Mouse (Mus musculus) CH12.LX (cell line): ENCODE measurements around the gene Ptp4a2. TPM values are rescaled to one million over a fixed set of nuclear protein-coding genes. Genes with fewer than 3 reads are reported as not detected.

Experiments used
- DNase-seq: peaks from one replicate; pipeline ENCODE4 v3.0.0-alpha.2; 2013; ENCODE audit errors: extremely low read depth
- H3K27ac ChIP-seq: 2 replicates; pipeline ENCODE4 v1.5.1; 2012; ENCODE audit warnings: low read depth, mild to moderate bottlenecking, control low read depth, moderate library complexity; ENCODE audit not compliant: insufficient read depth
- H3K27me3 ChIP-seq: replicated peaks from 2 replicates; pipeline ENCODE3; 2012; ENCODE audit warnings: inconsistent platforms
- H3K36me3 ChIP-seq, 2 experiments: replicated peaks in 1 of 2; 2 replicates each; pipeline versions ENCODE3 to v1.6.1; 2012; ENCODE audit warnings: inconsistent platforms in 1 of 2, low read length in 1 of 2, mild to moderate bottlenecking in 1 of 2, mixed read lengths in 1 of 2, moderate library complexity in 1 of 2; ENCODE audit not compliant: control insufficient read depth in 1 of 2, insufficient read depth in 1 of 2
- H3K4me1 ChIP-seq, 2 experiments: 2 replicates each; pipeline ENCODE4 v1.6.1; 2012; ENCODE audit warnings: inconsistent platforms in 1 of 2, moderate library complexity in 1 of 2; ENCODE audit not compliant: insufficient read depth in 2 of 2, control insufficient read depth in 1 of 2
- H3K4me2 ChIP-seq: 2 replicates; pipeline ENCODE4 v1.6.1; 2012; ENCODE audit warnings: low read depth, mild to moderate bottlenecking, control low read depth; ENCODE audit not compliant: poor library complexity, insufficient read depth, severe bottlenecking
- H3K4me3 ChIP-seq, 3 experiments: fragments of 150-350 bp in 1 of 3; sonication (generic) in 1 of 3; replicated peaks in 1 of 3; 2 replicates each; pipeline versions ENCODE3 to v1.5.1; 2011 to 2012; ENCODE audit warnings: low read depth in 2 of 3, low read length in 2 of 3, mild to moderate bottlenecking in 2 of 3, moderate library complexity in 2 of 3, control low read depth in 1 of 3, improper control_type of control experiment in 1 of 3, inconsistent platforms in 1 of 3, mixed read lengths in 1 of 3; ENCODE audit not compliant: poor library complexity in 1 of 3
- H3K79me2 ChIP-seq: replicated peaks from 2 replicates; pipeline ENCODE4 v1.6.1; 2012; ENCODE audit warnings: mild to moderate bottlenecking, moderate library complexity; ENCODE audit not compliant: control insufficient read depth, poor library complexity, insufficient read depth, severe bottlenecking; ENCODE audit errors: extremely low read depth
- H3K9ac ChIP-seq: 2 replicates; pipeline ENCODE4 v1.6.1; 2012; ENCODE audit warnings: low read depth, mild to moderate bottlenecking, control low read depth, moderate library complexity; ENCODE audit not compliant: insufficient read depth
- H3K9me3 ChIP-seq: replicated peaks from 2 replicates; pipeline ENCODE3; 2012; ENCODE audit warnings: low read length, inconsistent platforms, mixed read lengths
- CHD1 ChIP-seq: IDR thresholded peaks from 2 replicates; pipeline ENCODE4 v1.6.1; 2012; ENCODE audit warnings: low read depth, low read length, improper control_type of control experiment, inconsistent platforms
- E2F4 ChIP-seq: IDR thresholded peaks from 2 replicates; pipeline ENCODE4 v1.6.1; 2011; ENCODE audit warnings: low read depth, low read length, improper control_type of control experiment; ENCODE audit not compliant: insufficient replicate concordance
- ETS1 ChIP-seq: conservative IDR thresholded peaks from 2 replicates; pipeline ENCODE4 v1.6.1; 2012; ENCODE audit warnings: low read depth, mild to moderate bottlenecking, inconsistent platforms, low read length, improper control_type of control experiment, moderate library complexity
- GABPA ChIP-seq: IDR thresholded peaks from 2 replicates; pipeline ENCODE4 v1.6.1; 2012; ENCODE audit warnings: low read depth, low read length, improper control_type of control experiment, inconsistent platforms; ENCODE audit not compliant: insufficient replicate concordance
- MAFK ChIP-seq: IDR thresholded peaks from 2 replicates; pipeline ENCODE4 v1.6.1; 2011; ENCODE audit warnings: low read length, improper control_type of control experiment; ENCODE audit not compliant: insufficient replicate concordance
- MAX ChIP-seq: IDR thresholded peaks from 2 replicates; pipeline ENCODE4 v1.6.1; 2011; ENCODE audit warnings: low read length, improper control_type of control experiment
- MEF2A ChIP-seq: IDR thresholded peaks from 2 replicates; pipeline ENCODE4 v1.6.1; 2014; ENCODE audit warnings: low read depth, mild to moderate bottlenecking, inconsistent platforms, low read length, improper control_type of control experiment, borderline replicate concordance
- MXI1 ChIP-seq: IDR thresholded peaks from 2 replicates; pipeline ENCODE4 v1.6.1; 2011; ENCODE audit warnings: mild to moderate bottlenecking, low read depth, low read length, improper control_type of control experiment
- POLR2AphosphoS2 ChIP-seq: IDR thresholded peaks from 2 replicates; pipeline ENCODE4 v1.6.1; 2011; ENCODE audit warnings: low read depth, low read length, improper control_type of control experiment
- TBP ChIP-seq: conservative IDR thresholded peaks from 2 replicates; pipeline ENCODE4 v1.6.1; 2011; ENCODE audit warnings: low read depth, low read length, improper control_type of control experiment
- ZC3H11A ChIP-seq: IDR thresholded peaks from 2 replicates; pipeline ENCODE4 v1.6.1; 2012; ENCODE audit warnings: low read depth, mild to moderate bottlenecking, inconsistent platforms, low read length, improper control_type of control experiment
- ZKSCAN1 ChIP-seq: IDR thresholded peaks from 2 replicates; pipeline ENCODE4 v1.6.1; 2012; ENCODE audit warnings: low read depth, inconsistent platforms, low read length, improper control_type of control experiment, borderline replicate concordance
- ZNF384 ChIP-seq: IDR thresholded peaks from 2 replicates; pipeline ENCODE4 v1.6.1; 2012; ENCODE audit warnings: low read depth, low read length, improper control_type of control experiment, inconsistent platforms
- dilution Hi-C: fragments of 300-500 bp; cut with MboI; formaldehyde crosslinking; loops from 2 replicates; pipeline ENCODE4 v1.14.3; 2020; ENCODE audit warnings: low sequenced_read_pairs; ENCODE audit not compliant: extremely low pct_unique_long_range_greater_than_20kb, extremely low pct_ligation_motif_present
- in situ Hi-C: fragments of 300-500 bp; cut with MboI; formaldehyde crosslinking; loops from 3 replicates; pipeline ENCODE4 v1.14.3; 2019; ENCODE audit warnings: low sequenced_read_pairs, low pct_ligation_motif_present, low pct_unique_long_range_greater_than_20kb, mixed read lengths
- polyA plus RNA-seq: library from polyadenylated mRNA; unstranded; fragments of >175 nt; gene quantifications from 2 replicates; pipeline ENCODE4 v1.2.1, GENCODE M21; 2012; ENCODE audit warnings: low read depth; ENCODE audit not compliant: insufficient read length
- total RNA-seq, 2 experiments: library from RNA; depleted of rRNA; stranded (reverse); fragments of 300-350 nt in 1 of 2; fragments of >200 nt in 1 of 2; gene quantifications; 2 replicates each; pipeline ENCODE4 v1.2.3; 2012 to 2014

Ptp4a2 gene
- total and polyA plus RNA-seq, 3 experiments = 113 to 415 (median 327) TPM

GRCm38 (mm10) chr4:129872376-129872922 lies 61.4 kb downstream of the Ptp4a2 start:
- in situ Hi-C loops (no loop called here), dilution Hi-C loops (no loop called here)
- Histone ChIP-seq H3K4me1 (peaks cover 5 to 7% of the 10 kb centered on the region in 2 experiments; a peak in 3 of 4 replicates), H3K9ac (no peak overlapping the region), H3K79me2 (no peaks in the 10 kb centered on the region), H3K27me3 (no peaks in the 10 kb centered on the region), H3K4me3 (no peak overlapping the region), H3K27ac (no peak overlapping the region), H3K36me3 (no peaks in the 10 kb centered on the region), H3K4me2 (no peak overlapping the region), H3K9me3 (no peaks in the 10 kb centered on the region)
- DNase-seq = no peak
- no peak for TF ChIP-seq MAX
- TF ChIP-seq ZNF384 = no peak
- TF ChIP-seq MXI1 = no peak
- TF ChIP-seq ETS1 = no peak
- no peak for TF ChIP-seq ZKSCAN1
- no peak for TF ChIP-seq CHD1
- TF ChIP-seq GABPA = no peak
- TF ChIP-seq ZC3H11A = no peak

GRCm38 (mm10) chr4:129874805-129875204 lies 63.8 kb downstream of the Ptp4a2 start:
- Histone ChIP-seq H3K4me2 (no peak overlapping the region), H3K36me3 (no peaks in the 10 kb centered on the region), H3K9me3 (no peaks in the 10 kb centered on the region), H3K27ac (no peak overlapping the region), H3K9ac (no peak overlapping the region), H3K4me1 (peaks cover 9 to 24% of the 10 kb centered on the region in 2 experiments), H3K27me3 (no peaks in the 10 kb centered on the region), H3K79me2 (no peaks in the 10 kb centered on the region), H3K4me3 (no peak overlapping the region)
- dilution Hi-C loops (no loop called here), in situ Hi-C loops (no loop called here)
- DNase-seq = no peak
- no peak for TF ChIP-seq E2F4
- TF ChIP-seq MAFK = no peak
- TF ChIP-seq ZKSCAN1 = no peak
- TF ChIP-seq TBP = no peak
- no peak for TF ChIP-seq GABPA
- no peak for TF ChIP-seq POLR2AphosphoS2
- no peak for TF ChIP-seq MEF2A

GRCm38 (mm10) chr4:129875406-129875805 lies 64.4 kb downstream of the Ptp4a2 start:
- no peak overlapping the region for H3K9ac ChIP-seq
- in situ Hi-C loops = no loop called here
- no peaks in the 10 kb centered on the region for H3K36me3 ChIP-seq
- H3K27ac ChIP-seq = no peak overlapping the region
- no peaks in the 10 kb centered on the region for H3K27me3 ChIP-seq
- DNase-seq = no peak
- peaks cover 12 to 27% of the 10 kb centered on the region in 2 experiments for H3K4me1 ChIP-seq
- no peaks in the 10 kb centered on the region for H3K79me2 ChIP-seq
- dilution Hi-C loops = no loop called here
- H3K9me3 ChIP-seq = no peaks in the 10 kb centered on the region
- H3K4me3 ChIP-seq = no peak overlapping the region
- TF ChIP-seq MEF2A = no peak
- no peak overlapping the region for H3K4me2 ChIP-seq
